Mouse (Mus musculus) cerebellum, postnatal 14 days (tissue): ENCODE data around the gene Gm20498.

Experiments used
- DNase-seq, 2 experiments: peaks; one replicate each; pipeline ENCODE4 v3.0.0; 2021; ENCODE audit warnings: mixed read lengths in 2 of 2

The Gm20498 gene

DNA sequence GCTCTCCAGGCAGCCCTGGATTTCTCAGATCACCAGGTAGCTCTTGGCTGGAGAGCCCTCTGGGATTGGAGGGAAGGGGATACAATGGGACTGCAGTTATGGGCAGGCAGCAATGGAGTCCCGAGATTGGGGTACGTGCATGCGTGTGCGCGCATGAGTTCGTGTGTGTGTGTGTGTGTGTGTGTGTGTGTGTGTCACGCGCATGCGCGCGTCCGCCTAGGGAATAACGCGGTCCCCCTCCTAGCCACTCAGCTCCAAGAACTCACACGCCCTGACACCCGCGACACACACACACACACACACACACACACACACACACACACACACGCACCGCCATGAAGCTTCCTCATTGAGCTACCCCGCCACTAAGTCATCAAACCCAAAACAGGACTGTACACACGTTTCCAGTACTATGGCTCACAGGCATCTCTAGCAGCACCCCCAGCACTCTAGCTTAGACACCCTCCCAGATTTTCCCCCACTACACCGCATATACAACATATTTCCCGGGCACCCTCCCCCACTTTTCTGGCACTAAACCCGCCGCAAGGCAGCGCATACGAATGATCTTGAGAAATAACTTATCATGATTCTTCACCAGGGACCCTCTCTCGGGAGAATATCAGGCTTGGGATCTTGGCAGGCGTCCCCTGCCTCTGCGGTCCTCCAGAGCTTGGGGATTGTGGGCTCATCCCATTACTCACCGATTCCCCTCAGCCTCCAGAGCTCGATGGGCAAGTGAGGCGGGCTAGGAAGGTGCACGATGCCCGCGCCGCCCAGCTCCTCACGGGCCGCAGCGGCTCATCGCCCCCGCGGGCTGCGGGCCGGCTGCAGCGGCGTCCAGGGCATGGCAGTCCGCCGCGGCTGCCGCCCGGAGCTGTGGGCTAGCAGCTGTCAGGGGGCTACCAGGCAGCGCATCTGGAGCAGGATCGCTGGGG lies 200.5 kb downstream of the Gm20498 start:
- DNase-seq, result peak; percentile 87 to 88

DNA sequence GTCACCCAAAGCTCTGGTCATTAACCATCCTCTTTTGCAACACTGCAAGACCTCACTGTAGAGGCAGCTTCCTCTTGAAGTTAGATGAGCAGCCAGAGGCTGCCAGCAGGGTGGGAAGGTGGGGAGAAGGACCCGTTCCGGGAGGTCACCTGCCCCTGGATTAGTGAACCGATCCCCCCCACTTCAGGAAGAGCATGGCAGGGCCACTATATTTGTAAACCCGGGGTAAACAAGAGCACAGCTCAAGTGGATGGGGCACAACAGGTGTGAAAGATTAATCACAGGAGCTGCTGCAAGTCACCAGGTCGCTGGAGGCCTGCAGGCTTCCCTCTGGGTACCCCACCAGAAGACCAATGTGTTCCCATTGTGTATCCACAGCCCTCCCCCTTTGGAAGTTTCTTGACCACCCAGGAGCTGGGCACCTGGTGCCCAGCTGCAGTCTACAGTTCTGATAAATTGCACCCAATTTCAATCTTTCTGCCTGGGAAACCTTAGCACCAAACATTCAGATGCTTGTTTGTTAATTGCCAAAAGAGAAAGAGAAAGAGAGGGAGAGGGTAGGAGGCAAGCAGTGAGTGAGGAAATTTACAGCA lies 201.6 kb downstream of the Gm20498 start:
- no peak for DNase-seq

DNA sequence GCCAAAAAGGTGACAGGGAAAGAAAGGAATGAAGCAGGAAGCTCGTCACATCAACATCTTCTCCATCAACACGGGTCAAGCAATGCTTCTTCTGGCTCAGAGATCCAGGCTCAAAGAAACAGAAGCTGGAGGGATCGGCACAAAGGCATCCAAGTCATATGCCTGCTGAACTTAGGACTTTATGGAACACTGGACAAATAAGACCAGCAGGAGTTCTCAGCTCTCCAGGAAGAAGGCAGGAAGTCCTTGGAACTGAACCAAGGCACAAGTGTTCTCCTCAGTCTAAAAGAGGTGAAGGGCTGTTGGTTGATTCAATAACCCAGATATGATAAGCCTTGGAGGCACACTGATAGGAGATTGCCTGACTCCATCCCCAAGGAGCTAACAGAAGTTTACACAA lies 207.7 kb downstream of the Gm20498 start:
- no peak for DNase-seq

DNA sequence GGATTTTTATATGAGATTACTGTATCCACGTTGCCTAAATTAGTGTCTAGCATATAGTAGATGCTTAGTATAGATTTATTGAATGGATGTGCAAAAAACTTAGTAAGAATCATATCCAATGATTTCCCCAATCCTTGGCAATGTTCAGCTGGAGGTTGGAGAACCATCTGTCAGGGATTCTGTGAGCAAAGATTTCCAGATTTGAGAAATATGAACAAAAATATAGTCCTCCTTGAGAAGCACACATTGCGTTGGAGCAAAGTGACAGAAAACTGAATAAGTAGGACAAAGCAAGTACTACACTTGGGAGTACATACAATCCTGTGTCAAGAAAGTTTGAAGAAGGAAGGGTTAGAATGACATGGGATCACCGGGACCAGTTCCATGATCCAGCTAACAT lies 208.6 kb downstream of the Gm20498 start:
- DNase-seq, result no peak

DNA sequence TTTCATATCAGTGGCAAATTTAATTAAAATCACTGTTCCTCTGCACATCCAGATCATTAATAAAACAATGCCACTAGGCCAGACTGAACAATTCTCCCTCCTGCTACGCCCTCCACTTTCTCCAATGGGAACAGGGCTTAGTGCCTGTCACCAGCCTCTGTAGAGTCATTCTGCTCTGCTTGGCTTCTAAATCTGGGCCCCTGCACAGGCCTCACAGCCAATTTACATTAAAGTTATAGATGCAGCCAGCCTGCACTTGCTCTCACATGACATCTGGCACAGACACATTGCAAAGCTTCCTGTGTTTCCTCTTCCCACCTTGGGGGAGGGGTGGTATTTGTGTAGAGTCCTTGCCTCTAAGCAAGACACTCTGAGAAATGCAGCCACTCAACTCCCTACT lies 211.7 kb downstream of the Gm20498 start:
- DNase-seq, result no peak

DNA sequence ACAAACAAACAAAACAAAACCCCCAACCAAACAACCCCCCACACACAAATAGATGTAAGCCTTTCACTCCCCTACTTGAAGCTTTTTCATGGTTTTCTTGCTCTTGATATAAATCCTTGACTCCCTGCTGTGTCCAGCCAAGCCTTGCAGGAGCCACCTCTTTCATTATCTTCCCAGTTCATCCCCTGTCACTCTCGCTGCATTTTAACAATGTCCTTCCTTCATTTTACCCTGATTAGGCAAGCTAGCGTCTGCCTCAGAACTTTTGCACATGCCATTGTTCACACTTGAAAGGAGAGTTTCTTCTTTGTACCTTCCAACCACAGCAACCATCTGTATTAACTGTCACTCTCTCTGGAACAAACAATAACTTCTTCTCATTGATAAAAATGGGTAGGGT lies 214.9 kb downstream of the Gm20498 start:
- no peak for DNase-seq

DNA sequence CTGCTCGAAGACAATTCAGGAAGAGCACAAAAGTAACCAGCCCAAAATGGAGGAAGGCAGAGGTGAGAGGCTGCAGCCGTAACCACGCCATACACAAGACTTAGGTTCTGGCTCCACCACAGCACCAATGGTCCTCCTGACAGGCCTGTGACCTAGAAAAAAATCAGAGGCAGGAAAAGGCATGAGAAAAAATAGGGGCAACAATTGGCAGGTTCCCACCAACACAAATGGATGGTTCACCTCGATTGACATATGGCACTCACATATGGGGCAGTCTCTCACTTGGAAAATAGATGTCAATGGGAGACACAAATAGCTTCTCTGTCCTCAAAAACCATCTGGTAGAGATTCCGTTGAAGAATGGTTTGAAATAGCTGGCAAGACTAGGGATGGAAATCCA lies 216.8 kb downstream of the Gm20498 start:
- DNase-seq, result peak; percentile 62 to 86
